Mouse (Mus musculus): Measurements from ENCODE around the gene Tfrc. TPM values are rescaled to one million over a fixed set of nuclear protein-coding genes. Genes with fewer than 3 reads are reported as not detected.

Tfrc gene
- polyA plus RNA-seq, 1 experiment: 1.3 TPM

DNA sequence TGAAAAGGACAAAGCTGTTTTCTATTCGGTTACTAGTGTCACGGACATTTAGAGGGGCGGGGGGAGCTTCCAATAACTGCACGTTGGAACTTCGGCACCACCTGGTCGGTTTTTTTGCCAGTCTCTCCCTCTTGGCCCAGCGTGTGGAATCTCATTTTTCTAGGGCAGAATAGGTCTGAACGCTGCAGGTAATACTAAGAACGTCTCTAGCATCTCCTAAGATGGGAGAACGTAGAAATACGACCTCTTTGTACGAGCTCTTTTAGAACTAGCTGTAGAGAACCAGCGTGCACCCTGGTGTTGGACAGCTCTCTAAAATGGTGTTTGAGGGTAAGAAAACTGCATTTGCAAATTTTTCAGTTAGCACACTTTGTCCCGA lies 670 bp downstream of the Tfrc start:
- H3K4me1 ChIP-seq: peaks cover 48% of the 10 kb centered on the region
- no peaks in the 10 kb centered on the region for H3K27me3 ChIP-seq (replicated peaks)
- H3K9me3 ChIP-seq: no peaks in the 10 kb centered on the region
- H3K4me3 ChIP-seq (replicated peaks): peak overlapping the region; percentile 99
- TF ChIP-seq GATA1 (IDR thresholded peaks at IDR 0.05; ENCODE audit: borderline replicate concordance, low read length) (no peak), FLI1 (IDR thresholded peaks at IDR 0.05; ENCODE audit: low read length) (no peak)
- H3K36me3 ChIP-seq (replicated peaks; ENCODE audit: low read length): peaks cover 12% of the 10 kb centered on the region

GRCm38 (mm10) chr16:32610460-32611255 lies 1.9 kb downstream of the Tfrc start:
- TF ChIP-seq FLI1 (IDR thresholded peaks at IDR 0.05; ENCODE audit: low read length) (no peak), GATA1 (IDR thresholded peaks at IDR 0.05; ENCODE audit: borderline replicate concordance, low read length) (no peak)
- Histone ChIP-seq H3K4me1 (peaks cover 55% of the 10 kb centered on the region), H3K9me3 (no peaks in the 10 kb centered on the region), H3K36me3 (replicated peaks; ENCODE audit: low read length) (peaks cover 24% of the 10 kb centered on the region), H3K27me3 (replicated peaks) (no peaks in the 10 kb centered on the region), H3K4me3 (replicated peaks) (peak overlapping the region; percentile 99)

DNA sequence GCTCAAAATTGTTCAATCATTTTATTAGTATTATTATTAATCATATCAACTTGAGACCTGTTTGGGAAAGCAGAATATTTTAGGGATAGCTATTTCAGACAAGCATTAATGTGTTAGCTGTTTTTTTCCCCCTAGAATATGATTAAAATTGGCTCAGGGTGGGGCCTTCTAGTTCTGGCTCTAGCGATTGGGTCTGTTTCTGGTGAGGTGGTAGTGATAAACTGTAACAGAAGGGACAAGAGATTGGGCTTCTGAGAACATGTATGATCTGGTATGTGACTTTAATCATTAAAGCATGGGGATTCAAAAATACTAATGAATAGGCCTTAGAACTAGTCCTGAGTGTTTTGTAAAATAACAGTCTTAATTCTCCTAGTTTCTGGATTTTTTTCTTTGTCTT lies 3.3 kb downstream of the Tfrc start:
- Histone ChIP-seq H3K9me3 (no peaks in the 10 kb centered on the region), H3K36me3 (replicated peaks; ENCODE audit: low read length) (peaks cover 37% of the 10 kb centered on the region), H3K27me3 (replicated peaks) (no peaks in the 10 kb centered on the region), H3K4me3 (replicated peaks) (peak overlapping the region; percentile 53), H3K4me1 (peaks cover 55% of the 10 kb centered on the region)
- TF ChIP-seq GATA1 (IDR thresholded peaks at IDR 0.05; ENCODE audit: borderline replicate concordance, low read length) (no peak), FLI1 (IDR thresholded peaks at IDR 0.05; ENCODE audit: low read length) (no peak)

DNA sequence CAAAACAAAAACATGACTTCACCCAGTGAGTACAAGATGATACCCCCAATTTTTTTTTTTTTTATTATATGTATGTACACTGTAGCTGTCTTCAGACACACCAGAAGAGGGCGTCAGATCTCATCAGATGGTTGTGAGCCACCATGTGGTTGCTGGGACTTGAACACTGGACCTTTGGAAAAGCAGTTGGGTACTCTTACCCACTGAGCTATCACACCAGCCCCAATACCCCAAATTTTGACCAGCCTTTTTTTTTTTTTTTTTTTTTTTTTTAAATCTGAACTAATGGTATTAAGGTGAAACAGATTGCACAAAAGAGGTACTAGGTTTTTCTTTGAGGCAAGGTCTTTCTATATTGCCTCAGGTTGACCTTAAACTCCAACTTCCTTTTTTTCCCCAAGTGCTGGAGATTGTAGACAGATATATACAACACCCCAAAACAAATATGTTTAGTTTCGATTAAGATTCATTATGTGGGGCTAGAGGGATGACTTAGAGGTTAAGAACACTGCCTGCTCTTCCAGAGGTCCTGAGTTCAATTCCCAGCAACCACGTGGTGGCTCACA lies 4.6 kb downstream of the Tfrc start:
- Histone ChIP-seq H3K9me3 (no peaks in the 10 kb centered on the region), H3K36me3 (replicated peaks; ENCODE audit: low read length) (peaks cover 50% of the 10 kb centered on the region), H3K4me1 (peaks cover 48% of the 10 kb centered on the region), H3K4me3 (replicated peaks) (no peak overlapping the region), H3K27me3 (replicated peaks) (no peaks in the 10 kb centered on the region)
- TF ChIP-seq GATA1 (IDR thresholded peaks at IDR 0.05; ENCODE audit: borderline replicate concordance, low read length) (no peak), FLI1 (IDR thresholded peaks at IDR 0.05; ENCODE audit: low read length) (no peak)

GRCm38 (mm10) chr16:32614047-32614446 lies 5.3 kb downstream of the Tfrc start:
- H3K9me3 ChIP-seq: no peaks in the 10 kb centered on the region
- TF ChIP-seq GATA1 (IDR thresholded peaks at IDR 0.05; ENCODE audit: borderline replicate concordance, low read length) (no peak), FLI1 (IDR thresholded peaks at IDR 0.05; ENCODE audit: low read length) (no peak)
- peaks cover 45% of the 10 kb centered on the region for H3K4me1 ChIP-seq
- peaks cover 57% of the 10 kb centered on the region for H3K36me3 ChIP-seq (replicated peaks; ENCODE audit: low read length)
- H3K4me3 ChIP-seq (replicated peaks): no peak overlapping the region
- H3K27me3 ChIP-seq (replicated peaks): no peaks in the 10 kb centered on the region

DNA sequence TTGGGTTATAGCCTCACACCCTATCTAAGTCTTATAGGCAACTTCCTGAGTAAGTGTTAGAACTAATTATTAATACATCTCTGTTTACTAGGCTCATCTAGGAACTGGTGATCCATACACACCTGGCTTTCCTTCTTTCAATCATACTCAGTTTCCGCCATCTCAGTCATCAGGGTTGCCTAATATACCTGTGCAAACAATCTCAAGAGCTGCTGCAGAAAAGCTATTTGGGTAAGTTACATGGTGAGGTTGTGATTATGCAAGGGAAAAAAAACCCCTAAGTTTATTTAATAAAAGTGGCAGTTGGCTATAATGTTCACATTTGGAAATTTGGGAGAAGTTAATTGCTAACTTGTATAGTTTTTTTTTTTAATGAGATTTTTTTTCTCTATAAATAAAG lies 10.2 kb downstream of the Tfrc start:
- Histone ChIP-seq H3K4me3 (replicated peaks) (no peak overlapping the region), H3K4me1 (peaks cover 11% of the 10 kb centered on the region), H3K27me3 (replicated peaks) (no peaks in the 10 kb centered on the region), H3K36me3 (replicated peaks; ENCODE audit: low read length) (peaks cover 96% of the 10 kb centered on the region), H3K9me3 (no peaks in the 10 kb centered on the region)
- no peak for TF ChIP-seq FLI1 (IDR thresholded peaks at IDR 0.05; ENCODE audit: low read length)

DNA sequence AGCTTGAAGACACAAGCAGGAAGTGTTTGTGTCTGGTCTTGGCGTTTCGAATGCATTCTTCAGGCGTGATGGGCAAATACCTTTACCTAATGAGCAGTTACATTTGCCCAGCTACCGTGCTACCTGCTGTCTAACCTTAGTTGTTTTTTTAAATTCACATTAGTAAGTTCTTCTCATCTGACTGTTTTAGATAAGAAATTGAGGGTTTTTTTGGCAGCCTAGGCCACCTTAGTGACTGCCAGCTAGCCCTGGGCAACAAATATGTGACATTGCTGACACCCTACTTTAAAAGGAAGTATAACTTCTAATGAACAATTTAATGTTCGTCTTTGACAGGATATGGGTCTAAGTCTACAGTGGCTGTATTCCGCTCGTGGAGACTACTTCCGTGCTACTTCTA lies 19.4 kb downstream of the Tfrc start:
- Histone ChIP-seq H3K4me3 (replicated peaks) (no peak overlapping the region), H3K9me3 (no peaks in the 10 kb centered on the region), H3K27me3 (replicated peaks) (no peaks in the 10 kb centered on the region), H3K4me1 (no peaks in the 10 kb centered on the region), H3K36me3 (replicated peaks; ENCODE audit: low read length) (peaks cover 97% of the 10 kb centered on the region)
- no peak for TF ChIP-seq FLI1 (IDR thresholded peaks at IDR 0.05; ENCODE audit: low read length)
- no peak for TF ChIP-seq GATA1 (IDR thresholded peaks at IDR 0.05; ENCODE audit: borderline replicate concordance, low read length)

DNA sequence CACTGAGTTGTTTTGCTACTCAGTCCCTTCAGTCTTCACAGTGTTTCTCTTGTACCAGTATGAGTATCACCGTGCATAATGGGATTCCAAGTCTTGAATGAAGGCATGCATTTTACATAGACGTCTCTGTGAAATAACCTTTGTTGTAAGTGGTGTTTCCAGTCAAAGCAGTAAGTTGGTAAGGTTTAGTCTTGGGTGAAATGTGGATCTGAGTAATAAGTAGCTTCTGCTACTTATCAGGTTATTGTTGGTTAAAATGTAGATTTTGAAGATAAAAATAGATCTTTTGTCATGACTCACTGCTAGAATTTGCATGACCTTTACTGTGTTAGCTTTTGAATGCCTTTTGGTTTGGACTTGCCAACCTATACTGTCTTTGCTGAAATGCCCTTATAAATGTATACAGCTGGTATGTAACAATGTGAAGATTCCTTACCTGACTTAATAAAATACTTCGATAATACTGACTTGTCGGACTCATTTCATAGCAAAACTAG lies 23.7 kb downstream of the Tfrc start:
- Histone ChIP-seq H3K9me3 (peaks cover 5% of the 10 kb centered on the region; the same call in 1 of the 2 replicates), H3K36me3 (replicated peaks; ENCODE audit: low read length) (peaks cover 68% of the 10 kb centered on the region), H3K4me3 (replicated peaks) (no peak overlapping the region), H3K27me3 (replicated peaks) (peaks cover 2% of the 10 kb centered on the region), H3K4me1 (peaks cover 18% of the 10 kb centered on the region)
- TF ChIP-seq GATA1 (IDR thresholded peaks at IDR 0.05; ENCODE audit: borderline replicate concordance, low read length) (no peak), FLI1 (IDR thresholded peaks at IDR 0.05; ENCODE audit: low read length) (no peak)

GRCm38 (mm10) chr16:32633486-32634012 lies 24.8 kb downstream of the Tfrc start:
- TF ChIP-seq FLI1 (IDR thresholded peaks at IDR 0.05; ENCODE audit: low read length): no peak
- TF ChIP-seq GATA1 (IDR thresholded peaks at IDR 0.05; ENCODE audit: borderline replicate concordance, low read length): no peak
- Histone ChIP-seq H3K9me3 (peaks cover 5% of the 10 kb centered on the region; the same call in 1 of the 2 replicates), H3K36me3 (replicated peaks; ENCODE audit: low read length) (peaks cover 57% of the 10 kb centered on the region), H3K4me1 (peaks cover 24% of the 10 kb centered on the region), H3K4me3 (replicated peaks) (no peak overlapping the region), H3K27me3 (replicated peaks) (peaks cover 2% of the 10 kb centered on the region)

DNA sequence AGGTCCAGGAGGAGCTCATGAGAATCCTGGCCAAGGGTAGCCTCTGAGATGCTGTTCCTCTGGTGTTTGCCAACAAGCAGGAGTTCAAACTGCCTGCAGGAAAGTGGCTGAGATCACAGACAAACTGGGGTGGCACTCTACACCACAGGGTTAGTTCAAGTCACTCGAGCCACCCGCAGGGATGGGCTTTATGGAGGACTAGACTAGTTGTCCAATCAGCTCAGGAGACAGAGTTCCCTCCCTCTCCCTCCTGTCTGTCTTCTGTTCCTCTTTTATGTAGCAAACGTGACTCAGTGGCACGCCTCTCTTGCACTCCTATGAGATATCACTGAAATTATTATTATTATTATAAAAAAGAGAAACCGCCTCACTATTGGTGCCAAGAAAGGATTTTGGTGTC lies 25.5 kb downstream of the Tfrc start:
- Histone ChIP-seq H3K4me3 (replicated peaks) (no peak overlapping the region), H3K9me3 (peaks cover 5% of the 10 kb centered on the region; the same call in 1 of the 2 replicates), H3K27me3 (replicated peaks) (peaks cover 2% of the 10 kb centered on the region), H3K36me3 (replicated peaks; ENCODE audit: low read length) (peaks cover 51% of the 10 kb centered on the region), H3K4me1 (peaks cover 30% of the 10 kb centered on the region)
- TF ChIP-seq FLI1 (IDR thresholded peaks at IDR 0.05; ENCODE audit: low read length) (no peak), GATA1 (IDR thresholded peaks at IDR 0.05; ENCODE audit: borderline replicate concordance, low read length) (no peak)
